Mouse (Mus musculus): ENCODE measurements around the gene Pofut1.
A peak's percentile ranks its signal among the peaks of the same experiment; 100 is the strongest.
"Not testable (repeated sequence)": the region's sequence is repeated elsewhere in the genome, so short reads cannot be mapped to it uniquely, and the experiment has no call there.

The Pofut1 gene

DNA sequence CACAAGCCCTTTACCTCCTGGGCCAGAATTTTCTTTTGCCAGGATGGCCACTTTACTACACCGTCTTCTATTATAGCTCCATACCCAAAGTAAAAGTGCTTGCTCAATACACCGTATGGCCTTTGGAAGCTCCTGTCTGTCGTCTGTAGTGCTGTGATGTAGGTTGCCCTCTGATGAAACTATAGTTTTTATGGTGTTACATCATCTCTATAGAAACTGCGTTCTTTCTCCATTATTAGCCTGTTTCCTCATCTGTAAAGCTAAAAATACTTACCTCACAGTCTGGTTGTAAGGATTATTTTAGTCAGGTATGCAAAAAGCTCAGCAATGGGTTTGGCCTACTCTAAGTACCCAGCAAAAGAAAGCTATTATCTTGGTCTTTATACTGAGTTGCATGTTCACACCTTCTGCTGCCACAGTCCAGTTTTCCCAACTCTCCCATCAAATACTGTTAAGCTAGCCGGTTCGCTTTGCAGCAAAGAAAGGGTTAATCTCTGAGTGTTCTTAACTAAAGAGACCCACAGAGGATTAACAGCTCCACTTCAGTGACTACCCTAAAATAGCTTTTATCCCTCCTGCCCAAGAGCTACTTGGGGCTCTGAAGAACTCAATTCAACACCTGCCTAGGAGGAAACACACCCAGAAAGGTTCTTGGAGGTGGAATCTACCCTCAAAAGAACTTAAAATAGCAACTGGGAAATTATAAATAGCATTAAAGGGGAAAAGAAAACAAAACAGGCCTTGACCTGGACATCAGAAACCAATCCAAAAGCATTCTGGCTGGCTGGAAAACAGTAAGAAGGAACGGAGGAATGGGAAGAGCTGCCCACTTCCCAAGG, 2.1 kb upstream of the Pofut1 start:
- no peak for DNase-seq

GRCm38 (mm10) chr2:153239860-153240480, 1.4 kb upstream of the Pofut1 start:
- DNase-seq, result no peak

DNA sequence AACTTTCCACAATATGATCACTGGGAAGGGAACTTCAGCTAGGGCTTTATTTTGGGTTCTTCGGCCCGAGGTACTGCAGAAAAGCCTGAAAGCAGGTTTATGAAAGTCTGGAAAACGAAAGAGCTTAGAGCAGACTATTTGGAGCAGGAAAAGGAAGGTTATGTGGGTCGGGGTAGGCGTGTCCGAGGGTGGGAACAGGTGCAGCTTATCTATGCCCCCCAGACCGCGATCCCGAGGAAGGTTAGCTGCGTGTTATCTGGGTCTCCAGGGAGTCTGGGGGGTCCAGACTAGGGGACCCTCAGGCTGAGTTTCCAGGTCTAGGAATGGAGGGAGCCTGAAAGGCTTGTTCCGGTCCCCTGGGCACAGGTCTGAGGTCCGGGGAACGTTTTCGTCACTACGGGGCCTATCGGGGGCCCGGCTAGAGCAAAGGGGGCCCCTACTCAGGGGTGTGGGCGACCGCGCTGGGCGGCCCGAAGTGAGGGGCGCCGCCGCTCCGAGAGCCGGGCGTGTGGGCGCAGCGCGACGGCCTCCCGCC, 565 bp upstream of the Pofut1 start:
- peak; percentile 71 for DNase-seq

GRCm38 (mm10) chr2:153242156-153242555, 823 bp downstream of the Pofut1 start:
- no peak for DNase-seq

- no peak for DNase-seq
These were observed 8.4 kb downstream of the Pofut1 start for GRCm38 (mm10) chr2:153249751-153250150.

DNA sequence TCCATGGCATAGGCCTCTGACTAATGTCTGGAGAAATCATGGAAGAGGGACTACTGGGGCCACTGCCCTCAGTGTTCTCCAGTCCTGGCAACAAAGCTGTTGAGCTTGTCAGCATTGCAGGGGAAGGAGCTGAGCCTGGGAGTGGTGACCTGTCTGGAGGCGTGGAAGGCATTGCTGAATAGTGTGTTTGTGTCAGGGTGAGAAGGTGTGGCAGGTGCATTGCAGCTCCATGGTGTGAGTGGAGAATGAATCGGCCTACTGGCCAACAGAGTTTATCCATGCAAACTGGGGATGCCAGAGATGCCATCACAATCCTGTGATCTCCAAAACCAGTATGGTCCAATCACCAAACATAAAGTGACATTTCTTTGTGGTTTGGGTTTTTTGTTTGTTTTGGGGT, 15.3 kb downstream of the Pofut1 start:
- no peak for DNase-seq

DNA sequence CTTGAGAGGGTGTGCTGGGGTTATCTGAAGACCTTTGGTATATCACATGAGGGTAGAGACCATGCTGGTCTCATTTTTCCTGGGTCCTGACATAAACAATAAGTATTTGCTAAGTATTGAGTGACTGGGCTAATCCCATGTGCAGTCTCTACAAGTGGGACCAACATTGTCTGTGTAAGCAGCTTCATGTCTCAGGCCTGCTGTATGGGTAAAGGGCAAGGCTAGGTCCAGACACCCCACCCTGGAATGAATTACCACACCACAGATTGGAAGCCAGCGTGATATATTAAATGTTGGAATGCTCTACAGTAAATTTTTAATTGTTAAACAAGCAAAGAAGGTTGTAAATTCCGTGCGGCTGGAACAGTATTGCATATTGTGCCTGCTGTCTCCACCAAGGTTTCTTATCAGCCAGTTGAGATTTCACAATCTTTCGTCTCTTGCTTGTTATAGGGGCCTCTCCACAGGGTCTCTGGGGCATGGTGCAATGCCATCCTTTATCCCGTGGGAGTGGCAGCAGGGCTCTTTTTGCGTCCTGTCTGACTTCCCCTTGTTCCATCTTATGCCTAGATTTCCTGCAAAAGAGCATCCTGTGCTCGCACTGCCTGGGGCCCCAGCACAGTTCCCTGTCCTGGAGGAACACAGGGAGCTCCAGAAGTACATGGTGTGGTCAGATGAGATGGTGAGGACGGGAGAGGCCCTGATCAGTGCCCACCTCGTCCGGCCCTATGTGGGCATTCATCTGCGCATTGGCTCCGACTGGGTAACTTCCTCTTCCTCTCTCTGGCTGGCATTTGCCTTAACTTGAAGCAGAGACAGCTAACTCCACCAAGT, 17.9 kb downstream of the Pofut1 start:
- no peak for DNase-seq

GRCm38 (mm10) chr2:153259864-153260674, 18.7 kb downstream of the Pofut1 start:
- DNase-seq, result peak; percentile 61

DNA sequence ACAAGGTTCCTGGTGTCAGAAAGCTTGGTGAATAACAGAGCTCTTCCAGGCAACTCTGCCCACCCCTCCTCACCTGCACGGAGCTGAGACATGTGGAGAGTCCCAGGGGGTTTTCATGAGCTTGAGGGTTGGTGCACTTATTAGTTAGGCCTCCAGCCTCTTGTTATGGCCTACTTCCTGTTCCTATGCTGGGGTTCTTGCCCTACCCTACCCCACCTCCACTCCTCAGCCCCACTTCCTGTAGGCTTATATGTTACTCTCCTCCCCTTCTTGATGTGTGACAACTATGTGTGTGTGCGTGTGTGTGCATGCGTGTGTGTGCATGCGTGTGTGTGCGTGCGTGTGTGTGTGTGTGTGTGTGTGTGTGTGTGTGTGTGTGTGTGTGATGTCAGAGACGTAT, 21.7 kb downstream of the Pofut1 start:
- peak; percentile 72 for DNase-seq

DNA sequence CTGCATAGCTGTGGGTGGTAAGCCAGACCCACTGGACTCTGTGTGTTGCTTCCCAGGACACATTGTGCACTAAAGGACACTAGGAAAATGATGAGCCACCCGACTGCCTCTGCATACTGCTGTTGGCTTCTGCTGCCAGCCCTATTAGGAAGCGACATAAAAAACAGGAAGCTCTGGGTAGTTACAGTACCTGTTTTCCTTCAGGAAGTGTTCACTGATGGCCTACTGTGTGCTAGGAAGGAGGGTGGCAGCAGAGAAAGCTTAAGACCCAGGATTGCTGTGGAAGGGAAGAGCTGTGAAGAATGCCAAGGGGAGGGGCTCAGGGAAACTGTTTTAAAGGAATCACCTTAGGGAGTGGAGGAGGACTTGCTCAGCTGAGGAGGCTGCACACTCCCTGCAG, 26.0 kb downstream of the Pofut1 start:
- no peak for DNase-seq

DNA sequence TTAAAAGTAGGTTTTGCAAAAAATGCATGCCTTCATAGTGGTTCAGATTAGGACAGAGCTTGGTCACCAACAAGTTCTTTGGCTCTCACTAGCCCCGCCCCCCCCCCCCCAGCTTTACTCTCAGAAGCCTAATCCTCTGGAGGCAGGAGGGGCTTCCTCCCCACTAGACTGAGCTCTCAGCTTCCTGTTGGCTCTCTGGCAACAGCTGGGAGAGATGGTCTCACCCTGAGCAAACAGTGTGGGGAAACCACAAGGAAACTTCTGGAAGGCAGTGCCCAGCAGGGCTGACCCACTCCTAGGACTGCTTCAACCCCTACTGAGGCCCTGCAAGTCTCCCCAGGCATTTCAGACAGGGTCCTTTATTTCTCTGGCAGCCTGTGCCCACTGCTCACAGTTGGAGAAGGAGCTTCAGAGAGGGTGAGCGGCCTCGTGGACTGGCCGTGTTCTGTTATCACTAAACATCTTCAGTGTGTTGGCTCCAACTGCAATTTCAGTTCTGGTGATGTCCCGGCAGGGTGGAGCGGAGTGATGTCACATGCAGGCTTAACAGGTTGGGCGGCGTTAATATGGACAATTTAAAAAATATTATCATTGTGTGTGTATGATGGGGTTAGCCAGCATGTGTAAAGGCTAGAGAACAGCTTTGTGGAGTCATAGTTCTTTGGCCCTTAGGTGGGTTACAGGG, 29.0 kb downstream of the Pofut1 start:
- not testable (repeated sequence) for DNase-seq

- DNase-seq, result not testable (repeated sequence)
These were observed 33.0 kb downstream of the Pofut1 start for GRCm38 (mm10) chr2:153274200-153274918.

- no peak for DNase-seq
These were observed 33.5 kb downstream of the Pofut1 start for GRCm38 (mm10) chr2:153274919-153275247.

DNA sequence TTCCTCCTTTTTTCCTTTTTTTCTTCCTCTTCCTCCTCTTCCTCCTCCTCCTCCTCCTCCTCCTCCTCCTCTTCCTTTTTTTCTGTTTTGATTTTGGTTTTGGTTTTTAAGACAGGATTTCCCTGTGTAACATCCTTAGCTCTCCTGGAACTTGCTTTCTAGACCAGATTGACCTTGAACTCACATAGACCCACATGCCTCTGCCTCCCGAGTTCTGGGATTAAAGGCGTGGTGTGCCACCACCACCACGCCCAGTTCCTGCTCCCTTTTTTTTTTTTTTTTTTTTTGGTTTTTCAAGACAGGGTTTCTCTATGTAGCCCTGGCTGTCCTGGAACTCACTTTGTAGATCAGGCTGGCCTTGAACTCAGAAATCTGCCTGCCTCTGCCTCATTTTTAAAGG, 34.2 kb downstream of the Pofut1 start:
- not testable (repeated sequence) for DNase-seq

- no peak for DNase-seq
These were observed 35.1 kb downstream of the Pofut1 start for GRCm38 (mm10) chr2:153276440-153276839.

DNA sequence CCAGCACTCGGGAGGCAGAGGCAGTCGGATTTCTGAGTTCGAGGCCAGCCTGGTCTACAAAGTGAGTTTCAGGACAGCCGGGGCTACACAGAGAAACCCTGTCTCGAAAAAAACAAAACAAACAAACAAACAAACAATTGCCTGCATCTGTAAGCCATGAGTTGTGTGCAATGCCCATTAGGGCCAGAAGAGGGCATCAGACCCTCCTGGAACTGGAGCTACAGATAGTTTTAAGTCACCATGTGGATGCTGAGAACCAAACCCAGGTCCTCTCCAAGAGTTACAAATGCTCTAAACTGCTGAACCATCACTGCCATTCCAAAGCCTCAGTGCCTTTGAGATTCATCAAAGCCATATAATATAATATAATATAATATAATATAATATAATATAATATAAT, 35.5 kb downstream of the Pofut1 start:
- DNase-seq, result not testable (repeated sequence)

DNA sequence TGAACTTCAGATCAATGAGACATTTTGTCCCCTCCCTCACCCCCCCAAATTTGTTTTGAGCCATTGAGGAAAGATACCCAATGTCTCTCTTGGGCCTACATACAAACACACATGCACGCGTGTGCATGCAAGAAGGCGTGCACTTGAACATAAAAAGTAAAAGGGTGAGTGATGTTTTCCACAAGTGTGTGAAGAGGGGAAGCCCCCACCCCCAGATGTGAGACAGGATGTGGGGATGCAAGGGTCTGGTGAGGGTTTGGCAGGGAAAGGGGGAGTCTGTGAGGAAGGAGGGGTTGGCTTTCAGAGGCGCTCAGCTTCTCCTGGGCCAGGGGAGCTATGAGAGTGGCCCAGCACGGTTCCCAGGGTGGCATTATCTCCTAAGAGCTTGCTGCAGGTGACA, 37.0 kb downstream of the Pofut1 start:
- DNase-seq, result peak; percentile 73

- DNase-seq, result no peak
These were observed 42.6 kb downstream of the Pofut1 start for GRCm38 (mm10) chr2:153283919-153284318.

DNA sequence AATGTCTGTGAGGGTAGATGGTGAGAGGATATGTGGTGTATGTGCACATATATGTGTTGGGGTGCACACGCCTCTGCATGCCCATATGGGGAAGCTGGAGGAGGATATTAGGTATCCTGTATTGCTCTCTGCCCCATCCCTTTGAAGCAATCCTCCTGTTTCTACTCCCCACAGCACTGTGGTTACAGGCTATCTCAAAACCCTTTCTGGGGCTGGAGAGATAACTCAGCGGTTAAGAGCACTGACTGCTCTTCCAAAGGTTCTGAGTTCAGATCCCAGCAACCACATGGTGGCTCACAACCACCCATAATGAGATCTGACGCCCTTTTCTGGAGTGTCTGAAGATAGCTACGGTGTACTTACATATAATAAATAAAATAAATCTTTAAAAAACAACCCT, 45.2 kb downstream of the Pofut1 start:
- no peak for DNase-seq

GRCm38 (mm10) chr2:153287835-153288234, 46.5 kb downstream of the Pofut1 start:
- no peak for DNase-seq
